Mouse (Mus musculus) thymus, postnatal 14 days (tissue): Measurements from ENCODE around the gene Hat1.

Source experiments
- DNase-seq: peaks from one replicate; pipeline ENCODE4 v3.0.0; 2021

The Hat1 gene

DNA sequence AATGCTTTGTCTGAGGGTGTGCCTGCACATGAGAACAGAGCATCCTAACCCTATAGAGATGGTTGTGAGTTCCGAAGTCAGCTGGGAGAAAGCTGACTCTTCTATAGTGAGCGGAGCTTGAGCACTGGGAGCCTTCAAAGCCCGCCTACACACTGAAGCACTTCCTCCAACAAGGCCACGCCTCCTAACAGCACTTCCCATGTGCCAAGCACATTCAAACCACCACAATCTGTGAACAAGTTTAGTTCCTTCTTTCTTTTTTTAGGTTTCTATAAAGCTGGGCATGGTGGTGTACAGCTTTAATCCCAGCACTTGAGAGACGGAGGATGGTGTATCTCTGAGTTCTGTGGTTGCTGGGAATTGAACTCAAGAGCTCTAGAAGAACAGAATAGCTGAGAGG lies 11.3 kb upstream of the Hat1 start:
- DNase-seq, result no peak

DNA sequence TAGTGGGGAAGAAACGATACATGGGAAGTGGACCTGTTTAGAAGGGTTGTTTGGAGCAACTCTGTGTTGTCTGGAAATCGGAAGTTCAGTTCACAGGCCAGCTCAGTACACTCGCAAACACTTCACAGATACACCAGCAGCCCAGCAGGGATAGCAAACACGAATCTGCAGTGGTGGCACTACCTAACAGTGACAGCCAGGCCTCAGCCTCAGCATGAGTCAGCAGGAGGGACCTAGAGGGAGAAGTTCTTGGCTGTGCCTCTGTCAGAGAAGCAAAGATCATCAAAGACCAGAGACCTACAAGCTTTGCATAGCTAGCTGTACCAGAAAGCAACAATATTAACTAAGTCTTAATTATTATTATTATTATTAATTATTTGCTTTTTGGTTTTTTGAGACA lies 6.8 kb upstream of the Hat1 start:
- no peak for DNase-seq

DNA sequence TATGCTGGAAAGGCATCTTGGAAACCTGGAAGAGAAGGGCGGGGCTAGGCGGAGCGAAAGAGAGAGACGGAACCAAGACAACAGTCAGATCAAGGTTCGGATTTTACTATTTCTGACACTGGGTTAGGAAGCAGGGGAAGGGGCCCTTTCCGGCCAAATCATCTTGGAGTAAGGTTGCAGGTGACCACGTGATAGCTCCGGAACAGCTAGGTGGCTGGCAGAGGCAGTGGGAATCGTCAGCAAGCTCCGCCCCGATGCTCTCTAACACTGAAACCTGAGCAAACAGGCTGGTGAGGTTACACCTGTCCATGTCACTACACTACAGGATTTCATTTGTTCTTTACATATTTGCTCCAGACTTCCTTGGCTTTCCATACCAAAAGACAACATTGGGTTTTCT lies 4.9 kb upstream of the Hat1 start:
- no peak for DNase-seq

DNA sequence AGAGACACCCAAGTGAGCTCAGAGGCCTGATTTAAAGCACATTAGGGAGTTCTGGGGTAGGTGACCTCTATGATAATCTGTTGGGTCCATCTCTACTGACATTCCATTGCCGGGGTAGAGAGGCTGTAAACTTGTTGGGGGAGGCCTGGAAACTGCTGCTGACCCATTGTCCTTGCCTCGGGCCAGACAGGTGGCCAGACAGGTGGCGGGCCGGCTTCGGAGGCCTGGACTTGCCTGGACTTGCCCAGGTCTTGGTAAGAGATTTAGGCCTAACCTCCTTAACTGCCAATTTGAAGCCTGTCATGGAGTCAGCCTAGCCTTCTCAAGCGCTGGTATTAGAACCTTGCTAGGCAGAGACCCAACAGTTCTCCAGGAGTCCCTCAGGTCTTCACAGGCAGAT lies 992 bp upstream of the Hat1 start:
- no peak for DNase-seq

DNA sequence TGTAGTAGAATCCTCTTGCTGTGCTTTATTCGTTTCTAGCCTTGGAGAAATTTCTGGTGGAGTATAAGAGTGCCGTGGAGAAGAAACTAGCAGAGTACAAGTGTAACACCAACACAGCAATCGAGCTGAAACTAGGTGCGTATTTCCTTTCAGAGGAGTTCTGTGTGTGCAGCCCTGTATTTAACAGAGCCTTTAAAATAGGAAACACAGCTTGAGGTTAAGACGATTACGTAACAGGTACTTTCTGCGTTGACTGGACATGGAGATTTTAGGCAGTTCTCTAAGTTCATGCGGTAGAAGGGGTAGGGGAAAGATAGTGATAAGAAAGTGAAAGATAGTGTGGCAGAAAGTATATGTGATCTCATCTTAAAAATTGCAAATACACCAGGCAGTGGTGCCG lies 1.1 kb downstream of the Hat1 start:
- no peak for DNase-seq

DNA sequence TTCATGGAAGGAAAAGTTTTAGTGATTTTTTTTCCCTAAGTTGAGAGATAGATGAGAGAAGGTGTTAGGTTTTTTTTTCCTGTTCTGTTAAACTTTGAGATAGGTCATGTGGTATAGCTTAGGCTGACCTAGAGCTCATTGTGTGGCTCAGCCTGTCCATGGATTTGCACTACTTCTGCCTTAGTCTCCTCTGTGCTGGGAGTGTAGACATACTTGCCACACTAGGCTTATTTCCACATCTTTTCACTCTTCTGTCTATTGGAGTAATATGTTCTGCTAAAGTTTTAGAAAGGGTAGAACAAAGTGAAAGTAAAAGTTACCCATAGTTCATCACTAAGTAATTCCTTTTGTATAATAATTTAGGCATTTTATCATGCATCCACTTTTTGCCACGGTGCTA lies 16.9 kb downstream of the Hat1 start:
- DNase-seq, result no peak

DNA sequence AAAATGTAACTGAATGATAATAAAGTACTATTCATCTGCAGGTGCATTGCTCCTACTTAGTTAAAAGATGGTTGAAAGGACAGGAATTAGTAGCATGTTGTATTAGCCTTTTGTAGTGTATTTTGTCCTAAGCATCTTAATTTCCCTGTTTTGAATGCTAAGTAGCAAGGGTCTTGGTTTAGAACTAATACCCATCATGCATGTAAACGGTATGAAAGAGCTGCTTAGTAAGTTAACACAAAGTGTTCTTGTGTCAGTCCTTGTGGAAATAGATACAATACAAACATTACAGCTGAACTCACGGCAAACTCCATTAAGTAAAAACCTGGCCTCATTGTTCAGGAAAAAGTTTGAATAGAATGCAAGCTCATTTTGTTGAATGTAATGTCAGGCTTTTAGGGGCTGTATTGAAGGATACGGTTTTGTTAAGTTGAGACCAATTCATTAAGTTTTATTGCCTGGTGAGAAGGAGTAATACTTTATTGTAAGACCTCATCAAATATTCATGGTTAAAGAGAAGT lies 30.1 kb downstream of the Hat1 start:
- DNase-seq, result no peak

DNA sequence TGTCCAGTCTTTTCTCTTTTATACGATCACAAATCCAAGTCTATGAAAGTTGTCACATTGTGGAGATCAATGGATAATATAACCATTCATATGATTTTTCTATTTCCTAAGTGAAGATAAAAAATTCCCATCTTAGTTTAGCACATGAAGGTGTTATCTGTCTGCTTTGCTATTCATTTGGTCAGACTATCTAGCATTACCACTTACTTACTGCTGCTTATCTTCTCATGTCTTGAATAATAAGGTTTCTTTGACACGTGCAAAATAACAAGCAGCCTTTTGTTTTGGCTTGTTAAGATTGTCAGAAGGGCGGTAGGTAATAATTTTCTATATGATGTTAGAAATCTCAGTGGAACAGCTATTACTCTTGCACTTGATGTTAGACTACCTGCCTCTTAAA lies 30.6 kb downstream of the Hat1 start:
- no peak for DNase-seq

DNA sequence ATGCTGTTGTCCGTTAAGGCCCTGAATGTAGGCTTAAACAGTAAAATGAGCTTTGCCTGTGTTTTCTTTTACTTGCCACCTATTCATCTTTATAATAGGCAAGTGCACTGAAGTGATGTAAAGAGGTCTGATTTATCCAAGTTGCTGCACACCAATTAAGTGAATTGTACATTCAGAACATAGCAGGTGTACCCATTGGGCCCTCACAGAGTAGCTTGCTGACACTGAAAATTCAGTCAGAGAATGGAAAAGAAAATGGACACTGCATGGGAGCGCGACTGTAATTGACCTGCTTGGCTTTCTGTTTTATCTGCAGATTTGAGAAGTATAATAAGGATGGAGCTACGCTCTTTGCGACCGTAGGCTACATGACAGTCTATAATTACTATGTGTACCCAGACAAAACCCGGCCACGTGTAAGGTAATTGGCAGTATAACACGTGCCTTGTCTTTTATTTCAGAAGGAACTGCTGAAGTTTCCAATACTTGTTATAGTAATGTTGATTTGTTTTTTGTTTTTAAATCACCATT lies 32.2 kb downstream of the Hat1 start:
- DNase-seq, result no peak

DNA sequence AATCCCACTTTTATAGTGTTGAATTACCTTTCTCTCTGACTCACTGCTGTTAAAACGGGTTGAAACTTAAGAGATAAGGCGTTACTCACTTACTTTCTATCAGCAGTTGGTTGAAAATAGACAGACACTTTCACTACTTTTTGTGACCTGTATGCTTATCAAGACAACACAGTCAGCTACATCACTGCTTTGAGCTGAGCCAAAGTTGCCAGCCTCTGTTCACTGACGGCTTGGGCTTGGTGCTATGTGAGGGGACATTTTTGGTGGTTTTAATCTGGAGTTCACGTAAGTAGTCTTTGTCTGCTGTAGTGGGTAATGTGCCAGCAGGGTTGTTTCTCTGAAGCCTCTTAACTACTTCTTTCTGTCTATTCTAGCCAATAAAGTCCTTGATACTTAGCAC lies 35.8 kb downstream of the Hat1 start:
- no peak for DNase-seq

DNA sequence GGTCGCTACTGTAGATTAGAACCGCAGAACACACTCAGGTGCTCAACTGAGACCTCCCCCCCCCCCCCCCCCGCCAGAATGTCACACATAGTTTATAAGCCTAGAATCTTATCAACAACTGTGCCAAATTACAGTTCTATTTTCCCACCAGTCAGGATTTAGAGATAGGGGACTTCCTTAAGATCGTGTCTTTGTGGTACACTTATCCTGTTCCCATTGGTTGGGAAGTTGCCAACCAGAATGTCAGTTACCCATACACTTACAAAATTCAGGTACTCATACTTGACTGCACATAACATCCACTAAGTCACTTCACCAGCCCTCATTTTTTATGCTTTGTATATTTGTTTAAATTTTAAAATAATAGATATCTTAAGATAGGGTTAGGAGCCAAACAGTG lies 46.7 kb downstream of the Hat1 start:
- DNase-seq, result no peak

DNA sequence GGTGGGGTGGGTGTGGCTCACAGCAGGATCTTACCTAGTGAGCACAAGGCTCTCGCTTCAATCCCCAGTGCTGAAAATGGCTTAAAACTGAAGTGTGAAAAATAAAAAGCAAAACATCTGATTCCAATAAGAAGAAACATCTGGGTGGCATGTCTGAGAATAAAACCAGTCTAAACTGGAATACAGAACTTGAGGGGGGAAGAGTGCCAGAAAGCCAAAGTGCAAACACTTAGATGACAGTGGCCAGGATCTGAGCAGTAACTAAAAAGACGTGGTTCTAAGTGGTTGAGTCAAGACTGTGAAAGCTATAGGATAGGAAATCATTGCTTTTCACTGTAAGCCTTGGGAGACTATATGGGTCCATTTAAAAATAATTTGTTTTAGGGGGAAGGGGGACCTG lies 54.6 kb downstream of the Hat1 start:
- no peak for DNase-seq

DNA sequence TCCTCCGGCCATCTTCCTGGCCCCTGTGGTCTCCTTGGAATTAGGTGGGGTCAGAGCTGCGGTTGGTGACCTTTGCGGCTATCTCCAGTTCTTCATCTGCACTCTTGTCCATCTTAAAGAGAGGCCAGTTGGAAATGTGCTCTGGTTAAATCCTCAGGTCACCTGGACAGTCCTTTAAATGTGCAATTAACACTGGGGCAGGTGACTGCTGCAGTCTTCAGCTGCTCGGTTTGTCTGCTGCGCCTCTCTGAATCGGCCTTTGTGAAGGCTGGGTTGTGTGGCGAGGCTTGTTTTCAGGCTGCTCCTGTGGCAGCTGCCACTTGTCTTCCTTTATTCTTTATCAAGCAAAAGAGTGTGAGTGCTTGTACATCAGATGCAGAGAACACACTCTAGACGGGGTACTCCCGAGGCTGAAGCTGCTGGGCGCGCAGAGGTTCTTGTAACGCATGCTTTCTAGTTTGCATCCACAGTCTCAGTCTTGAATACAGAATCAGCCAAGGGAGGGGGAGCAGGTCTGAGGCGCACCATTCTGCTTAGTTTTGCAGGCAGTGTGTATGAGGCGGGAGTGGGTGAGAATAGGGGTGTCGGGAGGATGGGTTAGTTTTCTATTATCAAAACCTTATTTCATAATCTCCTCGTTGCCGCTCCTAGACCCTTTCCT lies 56.9 kb downstream of the Hat1 start:
- DNase-seq, result no peak

DNA sequence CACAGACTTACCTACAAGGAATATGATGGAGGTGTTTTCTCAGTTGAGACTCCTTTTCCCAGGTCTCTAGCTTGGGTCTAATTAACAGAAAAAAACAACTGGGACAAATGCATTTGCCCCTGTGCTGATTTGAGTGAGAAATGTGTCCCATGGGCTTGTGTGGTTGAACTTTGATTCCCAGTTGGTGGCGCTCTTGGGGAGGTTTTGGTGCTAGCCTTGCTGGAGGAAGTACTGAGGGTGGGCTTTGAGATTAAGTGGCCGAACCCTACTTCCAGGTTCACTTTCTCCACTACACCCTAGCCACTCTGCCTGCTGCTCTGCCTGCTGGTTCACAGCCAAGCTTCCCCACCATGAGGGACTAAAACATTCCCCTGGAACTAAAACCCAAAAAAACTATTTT lies 60.8 kb downstream of the Hat1 start:
- peak; percentile 17 for DNase-seq

DNA sequence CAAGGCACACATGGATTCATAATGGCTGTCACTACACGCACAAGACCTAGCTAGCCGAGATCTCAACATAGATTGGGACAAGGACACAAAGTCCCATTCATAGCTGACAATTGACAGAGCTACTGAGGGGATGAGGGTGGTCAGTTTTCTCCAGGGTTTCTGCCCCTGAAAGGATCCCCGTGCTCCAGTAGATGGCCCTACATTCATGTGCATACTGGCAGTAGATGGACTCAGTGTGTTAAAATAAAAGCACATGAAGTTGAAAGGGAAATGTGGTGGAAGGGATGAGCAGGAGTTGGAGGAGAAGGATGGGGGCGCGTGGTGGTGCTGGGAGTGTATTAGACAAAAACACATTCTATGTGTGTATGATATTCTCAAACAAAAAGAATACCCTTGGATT lies 63.0 kb downstream of the Hat1 start:
- DNase-seq, result no peak

DNA sequence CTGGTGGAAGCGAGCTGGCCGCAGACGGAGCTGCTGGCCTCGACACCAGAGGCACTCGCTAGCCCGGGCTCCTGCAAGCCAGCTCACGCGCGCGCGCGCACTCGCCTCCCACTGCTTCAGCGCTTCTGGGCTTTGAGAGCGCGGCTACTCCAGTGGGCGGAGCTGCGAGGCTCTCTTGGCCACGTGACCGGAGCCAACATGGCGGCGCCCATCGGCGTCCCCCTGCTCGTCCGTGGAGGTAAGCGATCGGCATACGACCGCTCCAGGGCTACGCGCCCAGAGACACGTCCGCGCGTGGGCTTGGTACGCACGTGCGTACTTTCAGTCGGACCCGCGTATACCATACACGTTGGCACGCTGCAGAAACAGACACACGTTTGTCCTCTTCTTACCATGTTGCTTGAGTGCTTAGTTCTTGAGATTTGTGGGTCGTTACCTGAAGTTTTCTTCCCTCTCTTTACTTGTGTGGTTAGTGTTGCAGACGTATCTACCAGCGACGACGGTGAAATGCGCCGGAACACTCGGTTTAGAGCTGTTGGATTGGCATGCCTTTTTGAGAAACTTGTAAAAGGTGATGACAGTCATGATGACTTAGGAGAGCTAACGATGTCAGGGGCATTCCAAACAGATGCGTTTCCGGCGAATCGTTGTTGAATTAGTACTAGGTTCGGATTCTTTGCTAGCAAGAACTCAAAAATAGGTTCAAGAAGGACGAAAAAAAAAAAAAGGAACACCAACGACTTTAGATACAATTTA lies 64.6 kb downstream of the Hat1 start, which contains the start of gene Metap1d:
TSS of gene Metap1d (plus strand) at position 116 of the 756 bp plus-strand sequence.
- peak; percentile 95 for DNase-seq

DNA sequence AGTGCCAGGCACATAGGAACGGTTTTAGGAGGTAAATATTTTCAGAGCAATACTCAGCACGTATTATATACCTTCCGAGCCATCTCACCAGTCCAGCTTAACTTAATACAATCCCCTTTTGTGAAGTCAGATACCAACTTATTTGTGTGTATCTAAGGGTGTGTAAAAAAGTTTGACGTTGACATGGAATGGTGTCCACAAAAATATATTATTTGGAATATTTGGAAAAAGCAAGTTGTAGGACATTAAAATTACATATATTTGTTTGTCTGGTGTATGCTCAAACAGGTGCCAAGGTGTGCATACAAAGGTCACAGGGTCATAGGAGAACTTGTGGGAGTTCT lies 65.1 kb downstream of the Hat1 start:
- DNase-seq, result no peak

DNA sequence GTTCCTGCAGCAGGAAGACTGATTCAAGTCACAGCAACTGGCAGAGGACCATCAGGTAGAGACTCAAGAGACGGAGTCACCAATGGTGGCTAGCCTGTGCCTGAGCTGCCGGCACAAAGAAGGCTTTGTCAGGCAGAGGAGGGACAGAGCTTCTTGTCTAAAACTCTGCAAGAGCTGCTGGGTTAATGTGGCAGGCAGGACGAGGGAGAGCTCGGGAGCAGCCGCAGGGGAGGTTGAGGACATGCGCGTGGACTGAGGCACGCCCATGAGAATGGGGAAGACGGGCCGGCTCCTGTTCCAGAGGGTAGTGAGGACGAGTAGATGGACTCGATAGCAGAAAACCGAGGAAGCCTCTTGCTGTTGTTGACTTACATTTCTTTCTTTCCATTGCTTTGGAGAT lies 69.9 kb downstream of the Hat1 start:
- DNase-seq, result no peak

DNA sequence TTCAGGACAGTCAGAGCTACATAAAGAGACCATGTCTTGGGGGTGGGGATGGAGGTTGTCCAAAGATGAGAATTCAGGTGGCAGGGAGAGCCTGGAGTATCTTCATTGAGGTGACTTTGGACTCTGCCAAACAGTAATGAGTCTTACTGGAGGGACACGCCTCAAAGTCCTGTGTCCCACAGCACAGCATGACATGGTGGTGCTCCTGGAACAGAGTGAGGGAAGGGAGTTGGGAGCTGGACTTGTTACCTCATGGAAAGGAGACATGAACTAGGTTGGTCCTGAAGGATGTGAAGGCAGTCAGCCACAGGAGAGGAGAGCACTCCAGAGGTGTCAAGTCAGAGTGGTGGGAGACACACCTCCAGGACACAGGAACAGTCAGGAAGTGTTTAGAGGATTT lies 70.9 kb downstream of the Hat1 start:
- DNase-seq, result no peak

DNA sequence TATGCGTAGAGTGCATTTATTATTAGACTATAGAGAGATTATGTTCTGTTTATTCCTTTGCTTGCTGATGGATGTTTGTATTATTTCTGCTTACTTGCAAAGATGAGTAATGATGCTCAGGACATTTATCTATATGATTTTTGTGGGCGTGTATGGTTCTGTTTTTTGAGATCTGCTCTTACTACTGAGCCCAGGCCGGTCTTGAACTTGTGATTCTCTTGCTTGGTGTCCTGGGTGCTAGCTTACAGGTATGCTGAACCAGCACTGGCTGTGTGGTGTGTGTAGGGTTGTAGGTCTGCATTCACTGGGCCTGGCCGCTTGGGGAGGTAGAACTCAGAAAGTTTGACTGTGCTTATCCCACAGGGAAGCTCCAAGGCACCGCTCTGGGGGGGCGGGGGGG lies 72.4 kb downstream of the Hat1 start:
- no peak for DNase-seq

DNA sequence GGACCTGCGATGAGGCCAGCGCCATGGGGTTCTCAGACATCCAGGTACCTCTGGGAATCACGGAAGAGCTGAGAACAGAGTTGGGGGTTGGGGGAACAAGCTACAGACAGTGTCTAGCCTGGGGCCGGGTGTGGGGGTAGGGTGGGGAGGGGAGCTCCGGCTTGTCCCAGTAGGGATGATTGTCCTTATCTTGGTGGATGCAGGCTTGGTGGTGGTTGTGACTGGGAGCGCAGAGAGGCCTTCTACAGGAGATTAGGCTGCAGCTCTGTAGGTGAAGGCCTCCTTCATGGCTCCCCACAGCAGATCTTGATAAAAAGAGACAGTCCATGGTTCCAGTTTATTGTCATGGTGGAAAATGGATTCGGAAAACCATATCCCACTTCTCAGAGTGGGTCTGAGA lies 72.8 kb downstream of the Hat1 start:
- no peak for DNase-seq

DNA sequence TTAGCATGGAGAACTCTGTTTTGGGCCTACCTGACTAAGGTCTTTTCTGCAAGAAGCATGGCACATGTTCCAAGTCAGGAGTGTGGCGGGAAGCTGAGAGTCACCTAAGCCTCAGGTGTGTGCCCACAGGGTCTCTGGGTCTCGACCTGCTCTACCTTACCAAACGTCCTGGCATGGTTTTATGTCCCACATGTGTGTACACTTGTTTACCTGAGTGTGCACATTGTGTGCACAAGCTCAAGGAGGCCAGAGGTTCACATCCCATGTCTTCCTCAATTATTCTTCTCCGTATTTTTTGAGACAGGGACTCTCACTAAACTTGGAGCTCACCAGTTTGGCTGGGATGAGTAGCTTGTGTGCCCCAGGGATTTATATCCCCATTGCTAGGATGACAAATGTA lies 73.3 kb downstream of the Hat1 start:
- DNase-seq, result no peak

DNA sequence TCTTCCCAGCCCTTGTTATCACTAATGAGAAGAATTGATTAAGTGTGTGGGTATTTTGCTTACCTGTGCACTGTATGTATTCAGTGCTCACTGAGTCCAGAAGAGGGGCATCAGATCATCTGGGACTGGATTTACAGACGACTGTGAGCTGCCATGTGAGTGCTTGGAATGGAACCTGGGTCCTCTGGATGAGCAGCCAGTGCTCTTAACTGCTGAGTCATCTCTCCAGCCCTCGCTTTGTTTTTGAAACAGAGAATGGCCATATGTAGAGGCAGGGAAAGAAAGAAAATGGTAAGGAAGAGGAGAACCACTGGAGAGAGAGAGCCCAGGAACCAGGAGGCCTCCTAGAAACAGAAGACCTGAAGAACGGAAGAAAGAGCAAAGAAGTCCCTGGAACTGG lies 73.8 kb downstream of the Hat1 start:
- no peak for DNase-seq

DNA sequence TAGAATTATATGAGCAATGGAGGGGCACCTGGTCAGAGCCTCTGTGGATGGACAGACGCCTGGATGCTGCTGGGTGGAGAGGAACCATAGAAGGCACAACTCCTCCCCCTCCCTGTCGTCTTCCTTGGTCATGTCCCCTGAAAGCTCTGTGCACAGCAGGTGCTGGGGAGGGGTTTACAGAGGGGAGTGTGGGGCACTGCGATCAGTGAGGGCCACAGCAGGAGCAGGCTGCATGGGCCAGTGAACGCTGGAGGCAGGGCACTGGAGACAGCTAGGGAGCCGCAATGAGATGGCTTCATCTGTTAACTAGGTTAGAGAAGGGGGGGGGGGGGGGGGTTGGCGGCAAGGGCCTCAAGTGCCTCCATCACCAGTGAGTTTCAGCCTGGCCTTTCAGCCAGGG lies 77.3 kb downstream of the Hat1 start:
- no peak for DNase-seq
